In the genomic region with DNA sequence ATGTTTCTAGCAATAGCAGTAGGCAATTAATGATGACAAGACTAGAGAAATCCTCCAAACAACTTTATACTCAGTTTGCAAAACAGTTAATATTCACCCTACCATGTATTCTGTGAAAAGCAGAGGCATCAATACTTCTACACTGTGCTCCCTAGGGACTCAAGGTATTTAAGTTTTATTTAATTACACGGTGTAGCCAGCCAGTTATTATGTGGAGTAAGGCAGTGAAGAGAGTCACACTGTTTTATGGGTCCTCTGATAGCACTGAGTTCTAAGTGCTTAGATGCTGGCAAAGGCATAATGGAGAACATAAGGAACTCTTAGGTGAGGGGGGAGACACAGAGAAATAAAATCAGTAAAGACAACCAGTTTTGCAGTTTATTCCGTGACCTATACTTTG, we compare ENCODE assay signal across 21 mouse cellular contexts.
"Had no signal": no experiment of that assay in that cellular context is flagged by ENCODE, and none has a peak within 500 bp of the region (broad histone marks: within the 10 kb centered on the region; RNA-seq: fewer than 3 reads in every experiment).

No protein-coding gene starts in this region.

- H3K4me1 ChIP-seq: heart, embryonic 10.5 days; heart, embryonic 12.5 days; intestine, embryonic 15.5 days; limb, embryonic 15.5 days had no signal

- H3K4me3 ChIP-seq: gastrocnemius, adult 2 months; heart, embryonic 10.5 days; heart, embryonic 12.5 days; intestine, embryonic 15.5 days; layer of hippocampus, adult 2 months; limb, embryonic 13.5 days; limb, embryonic 15.5 days had no signal

- H3K4me2 ChIP-seq: heart, embryonic 12.5 days; intestine, embryonic 15.5 days; limb, embryonic 13.5 days; limb, embryonic 15.5 days had no signal

- DNase-seq: gastrocnemius, adult 2 months; gastrocnemius, postnatal 10 days; gastrocnemius, postnatal 25 days; heart, adult 18-20 months; heart, postnatal 10 days; heart, postnatal 4 days; kidney, adult 18-20 months; kidney, adult 8-10 months; kidney, postnatal 10 days; kidney, postnatal 25 days; kidney, postnatal 4 days; left cerebral cortex, postnatal 4 days had no signal

- H3K36me3 ChIP-seq: heart, embryonic 10.5 days; heart, embryonic 12.5 days; intestine, embryonic 15.5 days; limb, embryonic 13.5 days; limb, embryonic 15.5 days had no signal

- H3K27ac ChIP-seq: gastrocnemius, adult 2 months; heart, embryonic 10.5 days; intestine, embryonic 15.5 days; layer of hippocampus, adult 2 months; limb, embryonic 13.5 days; limb, embryonic 15.5 days had no signal

- H3K9me3 ChIP-seq: heart, embryonic 10.5 days; heart, embryonic 12.5 days; intestine, embryonic 15.5 days; limb, embryonic 13.5 days; limb, embryonic 15.5 days had no signal

- H3K9ac ChIP-seq: heart, embryonic 12.5 days; intestine, embryonic 15.5 days; limb, embryonic 13.5 days; limb, embryonic 15.5 days had no signal

- H3K27me3 ChIP-seq: heart, embryonic 12.5 days; intestine, embryonic 15.5 days; limb, embryonic 15.5 days had no signal

- ATAC-seq: forebrain, embryonic 16.5 days; inflammation-experienced regulatory T-cells, adult 6 months; intestine, embryonic 15.5 days; intestine, postnatal 0 days had no signal
